Mouse (Mus musculus) midbrain, postnatal 0 days (tissue): ENCODE measurements around the gene Rfesd. TPM values are rescaled to one million over a fixed set of nuclear protein-coding genes. Genes with fewer than 3 reads are reported as not detected.

ENCODE experiments used
- ATAC-seq: fragments of 200-750 bp; cut with Nextera tagmentation; 2 replicates; pipeline ENCODE4 v1.8.0; 2017; ENCODE audit warnings: moderate number of reproducible peaks, mild to moderate bottlenecking, moderate TSS enrichment, moderate library complexity; ENCODE audit not compliant: low FRiP score
- DNase-seq: peaks from one replicate; pipeline ENCODE4 v3.0.0-alpha.2; 2015; ENCODE audit warnings: low spot score
- H3K27ac ChIP-seq: fragments of 300-500 bp; sonication (generic); 2 replicates; pipeline ENCODE4 v1.5.1; 2014; ENCODE audit warnings: low read depth, mild to moderate bottlenecking, low read length, mixed read lengths
- H3K27me3 ChIP-seq: fragments of 300-500 bp; sonication (generic); 2 replicates; pipeline ENCODE4 v1.6.1; 2014; ENCODE audit warnings: low read length, control low read depth, mixed read lengths; ENCODE audit not compliant: insufficient read depth
- H3K36me3 ChIP-seq: fragments of 300-500 bp; sonication (generic); 2 replicates; pipeline ENCODE4 v1.6.1; 2014; ENCODE audit warnings: low read length, control low read depth, mixed read lengths; ENCODE audit not compliant: insufficient read depth
- H3K4me1 ChIP-seq: fragments of 300-500 bp; sonication (generic); 2 replicates; pipeline ENCODE4 v1.6.1; 2014; ENCODE audit warnings: mild to moderate bottlenecking, control low read depth, antibody characterized with exemption, low read length, mixed read lengths; ENCODE audit not compliant: insufficient read depth
- H3K4me2 ChIP-seq: fragments of 300-500 bp; sonication (generic); 2 replicates; pipeline ENCODE4 v1.6.1; 2014; ENCODE audit warnings: low read depth, mild to moderate bottlenecking, low read length, mixed read lengths; ENCODE audit not compliant: poor library complexity, severe bottlenecking
- H3K4me3 ChIP-seq: fragments of 300-500 bp; sonication (generic); 2 replicates; pipeline ENCODE4 v1.5.1; 2014; ENCODE audit warnings: low read depth, mild to moderate bottlenecking, low read length, moderate library complexity
- H3K9ac ChIP-seq: fragments of 300-500 bp; sonication (generic); replicated peaks from 2 replicates; pipeline ENCODE4 v1.6.1; 2014; ENCODE audit warnings: mild to moderate bottlenecking, low read length, moderate library complexity, mixed read lengths; ENCODE audit not compliant: poor library complexity, severe bottlenecking
- H3K9me3 ChIP-seq: fragments of 300-500 bp; sonication (generic); 2 replicates; pipeline ENCODE4 v1.6.1; 2016; ENCODE audit warnings: low read length, control low read depth
- CTCF ChIP-seq: IDR thresholded peaks from 2 replicates; pipeline ENCODE4 v1.5.1; 2016; ENCODE audit warnings: antibody characterized with exemption, mild to moderate bottlenecking
- WGBS: fragments of 180-500 bp; shearing (Covaris S2); extraction: QIAGEN DNeasy Blood & Tissue Kit; methylation state at CpG from one replicate; pipeline ENCODE4 v1.1.7; 2014; 5-methylcytosine and 5-hydroxymethylcytosine counted together
- polyA plus RNA-seq: library from polyadenylated mRNA; unstranded; fragments of >200 nt; fragmentation: Nextera tagmentation; extraction: Ambion mirVana; gene quantifications from 2 replicates; pipeline ENCODE4 v1.2.1, GENCODE M21; 2015
- total RNA-seq: library from RNA; depleted of rRNA; stranded (reverse); fragments of >200 nt; gene quantifications from 2 replicates; pipeline ENCODE4 v1.2.3, GENCODE M21; 2014; rRNA removed

The Rfesd gene
- total RNA-seq (16.7 and 18.7 TPM in 2 replicates), polyA plus RNA-seq (25.4 and 25.5 TPM in 2 replicates)

- Histone ChIP-seq H3K4me2 (peak within 1 kb of the TSS; percentile 56), H3K4me1 (no peaks in the 10 kb centered on the region), H3K36me3 (no peaks in the 10 kb centered on the region), H3K9ac (peak within 1 kb of the TSS; percentile 94), H3K27ac (peak within 1 kb of the TSS; percentile 95), H3K9me3 (no peaks in the 10 kb centered on the region), H3K27me3 (no peaks in the 10 kb centered on the region), H3K4me3 (peak within 1 kb of the TSS; percentile 64)
- 1% methylated on average over 43 of the region's 50 CpGs for WGBS
- DNase-seq (peak; percentile 99), ATAC-seq (peak; percentile 100)
- TF ChIP-seq CTCF: no peak
Measured at GRCm38 (mm10) chr13:76017974-76018843, at the start of gene Rfesd. TSS of gene Rfesd (minus strand) at chr13:76018719.

- ATAC-seq: no peak
- Histone ChIP-seq H3K27me3 (no peaks in the 10 kb centered on the region), H3K9me3 (no peaks in the 10 kb centered on the region), H3K27ac (no peak overlapping the region), H3K4me3 (no peak overlapping the region), H3K4me2 (no peak overlapping the region), H3K4me1 (no peaks in the 10 kb centered on the region), H3K9ac (no peak overlapping the region), H3K36me3 (peaks cover 6% of the 10 kb centered on the region; the same call in 1 of the 2 replicates)
- WGBS: 88% methylated on average over 13 of the region's 13 CpGs
- DNase-seq: no peak
- TF ChIP-seq CTCF: no peak
Measured at GRCm38 (mm10) chr13:76064363-76064945, 45.9 kb upstream of the Rfesd start.

- no peak overlapping the region for H3K27ac ChIP-seq
- no peak overlapping the region for H3K4me3 ChIP-seq
- ATAC-seq (no peak), DNase-seq (no peak)
- H3K4me2 ChIP-seq: no peak overlapping the region
- H3K27me3 ChIP-seq: no peaks in the 10 kb centered on the region
- 96% methylated on average over 4 of the region's 4 CpGs for WGBS
- H3K9me3 ChIP-seq: no peaks in the 10 kb centered on the region
- TF ChIP-seq CTCF: no peak
- H3K36me3 ChIP-seq: peaks cover 6% of the 10 kb centered on the region; the same call in 1 of the 2 replicates
- no peaks in the 10 kb centered on the region for H3K4me1 ChIP-seq
- no peak overlapping the region for H3K9ac ChIP-seq
Measured at GRCm38 (mm10) chr13:76063548-76063947, 45.0 kb upstream of the Rfesd start.

GRCm38 (mm10) chr13:76062569-76062968 is 44.0 kb upstream of the Rfesd start:
- ATAC-seq: no peak
- no peak for TF ChIP-seq CTCF
- 94% methylated on average over 3 of the region's 3 CpGs for WGBS

GRCm38 (mm10) chr13:76062126-76062525 is 43.6 kb upstream of the Rfesd start:
- no peak overlapping the region for H3K27ac ChIP-seq
- H3K9me3 ChIP-seq: no peaks in the 10 kb centered on the region
- no peaks in the 10 kb centered on the region for H3K4me1 ChIP-seq
- H3K9ac ChIP-seq: no peak overlapping the region
- peaks cover 6% of the 10 kb centered on the region; the same call in 1 of the 2 replicates for H3K36me3 ChIP-seq
- WGBS: 90% methylated on average over 3 of the region's 3 CpGs
- ATAC-seq (no peak), DNase-seq (no peak)
- no peak overlapping the region for H3K4me2 ChIP-seq
- TF ChIP-seq CTCF: no peak
- no peak overlapping the region for H3K4me3 ChIP-seq
- no peaks in the 10 kb centered on the region for H3K27me3 ChIP-seq

More at GRCm38 (mm10) chr13:76062569-76062968, 44.0 kb upstream of the Rfesd start:
- peaks cover 6% of the 10 kb centered on the region; the same call in 1 of the 2 replicates for H3K36me3 ChIP-seq
- no peaks in the 10 kb centered on the region for H3K9me3 ChIP-seq
- H3K4me3 ChIP-seq: no peak overlapping the region
- no peak overlapping the region for H3K9ac ChIP-seq
- no peak overlapping the region for H3K4me2 ChIP-seq
- H3K27me3 ChIP-seq: no peaks in the 10 kb centered on the region
- H3K4me1 ChIP-seq: no peaks in the 10 kb centered on the region
- no peak overlapping the region for H3K27ac ChIP-seq
- no peak for DNase-seq

- Histone ChIP-seq H3K4me1 (peaks cover 7% of the 10 kb centered on the region; the same call in 1 of the 2 replicates), H3K36me3 (peaks cover 6% of the 10 kb centered on the region; the same call in 1 of the 2 replicates), H3K4me2 (no peak overlapping the region), H3K9me3 (no peaks in the 10 kb centered on the region), H3K4me3 (no peak overlapping the region), H3K27me3 (0 out of 2 replicates have a peak, but pooled peaks cover 2% of the 10 kb centered on the region), H3K9ac (no peak overlapping the region), H3K27ac (no peak overlapping the region)
- ATAC-seq (no peak), DNase-seq (no peak)
- WGBS: 90% methylated on average over 4 of the region's 4 CpGs
- no peak for TF ChIP-seq CTCF
Measured at GRCm38 (mm10) chr13:76059591-76059990, 41.1 kb upstream of the Rfesd start.
